Mouse (Mus musculus) kidney, postnatal 25 days (tissue): ENCODE measurements around the gene Gstm5.

ENCODE experiments used
- DNase-seq, 2 experiments: peaks; one replicate each; pipeline ENCODE4 v3.0.0; 2021; ENCODE audit warnings: mixed read lengths in 2 of 2

Gene Gstm5

DNA sequence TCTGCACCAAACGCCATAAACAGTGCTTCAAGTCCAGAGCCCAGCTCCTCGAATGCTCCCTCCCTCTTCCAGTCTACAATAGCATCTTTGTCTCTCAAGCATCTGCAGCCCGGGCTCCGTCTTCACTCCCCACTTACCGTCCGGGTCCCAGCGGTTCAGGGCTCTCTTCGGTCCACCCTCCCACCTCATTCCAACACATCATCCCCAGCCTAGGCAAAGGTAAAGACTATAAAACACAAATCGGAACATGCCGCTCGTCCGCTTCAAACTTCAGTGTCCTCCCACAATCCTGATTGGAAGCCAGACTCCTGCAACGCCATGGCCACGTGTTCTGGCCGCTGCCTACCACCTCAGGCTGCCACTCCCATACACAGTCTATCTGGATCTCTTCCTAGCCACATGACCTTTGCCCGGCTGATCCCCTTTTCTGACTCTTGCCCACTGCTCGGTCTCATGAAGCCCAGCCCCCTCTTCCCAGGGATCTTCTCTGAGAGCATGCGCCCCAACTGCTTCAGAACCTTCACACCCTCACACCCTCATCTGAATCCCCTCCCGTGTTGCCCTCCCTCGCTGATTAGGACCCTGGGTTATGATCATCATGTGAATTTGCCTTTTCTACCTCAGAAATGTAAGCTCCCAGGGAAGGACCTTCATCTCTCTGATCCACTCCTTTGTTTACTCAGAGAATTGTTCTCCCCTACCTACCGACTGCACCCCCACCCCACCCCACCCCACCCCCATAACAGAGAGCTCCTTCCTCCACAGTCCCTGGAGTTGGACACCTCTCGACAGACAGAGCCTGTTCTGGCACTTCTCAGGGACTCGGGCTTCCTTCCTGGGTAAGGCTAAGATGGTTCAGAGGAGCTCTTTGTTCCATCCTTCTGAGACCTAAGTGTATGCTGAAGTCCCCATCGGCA, 22.0 kb upstream of the Gstm5 start:
- DNase-seq, result peak; percentile 69 to 87

DNA sequence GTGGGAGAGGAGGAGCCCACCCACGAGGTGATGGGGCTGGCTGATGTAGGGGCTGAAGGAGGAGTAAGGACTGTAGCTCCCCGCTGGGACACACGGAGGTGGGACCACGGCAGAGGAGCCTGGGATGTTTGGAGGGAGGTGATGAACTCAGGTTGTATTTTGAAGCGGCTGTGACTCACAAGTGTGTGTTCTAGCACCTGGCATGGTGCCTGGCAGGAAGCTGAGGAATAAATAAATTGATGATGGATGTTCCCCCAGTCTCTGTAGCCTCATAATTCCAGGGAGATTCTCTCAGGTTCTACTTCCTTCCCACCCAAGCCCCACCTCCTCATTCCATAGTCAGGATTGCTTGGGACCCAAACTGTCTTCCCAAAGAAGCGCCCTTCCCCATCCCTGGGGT, 20.4 kb upstream of the Gstm5 start:
- DNase-seq, result no peak

DNA sequence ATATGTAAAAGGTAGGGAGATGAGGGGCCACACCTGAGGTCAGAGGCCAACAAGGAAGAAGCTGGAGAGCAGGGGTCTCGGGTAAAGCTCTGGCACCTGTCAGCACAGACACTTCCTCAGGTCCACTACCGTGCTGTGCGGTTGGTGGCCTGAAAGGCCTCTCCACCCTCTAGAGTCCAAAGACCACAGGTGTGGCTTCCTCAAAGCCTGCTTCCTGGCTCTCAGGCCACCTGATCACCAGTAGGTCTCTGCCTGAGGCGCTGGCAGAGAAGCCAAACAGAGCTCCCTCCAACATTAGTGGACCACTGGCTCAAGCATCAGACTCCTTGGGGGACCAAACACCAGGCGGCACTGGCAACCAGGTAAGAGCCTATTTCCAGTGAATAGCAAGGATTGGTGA, 18.6 kb upstream of the Gstm5 start, which contains the start of gene Eps8l3:
Gene Eps8l3, plus strand, starts transcription at position 225 of the 400 bp plus-strand sequence.
- no peak for DNase-seq

DNA sequence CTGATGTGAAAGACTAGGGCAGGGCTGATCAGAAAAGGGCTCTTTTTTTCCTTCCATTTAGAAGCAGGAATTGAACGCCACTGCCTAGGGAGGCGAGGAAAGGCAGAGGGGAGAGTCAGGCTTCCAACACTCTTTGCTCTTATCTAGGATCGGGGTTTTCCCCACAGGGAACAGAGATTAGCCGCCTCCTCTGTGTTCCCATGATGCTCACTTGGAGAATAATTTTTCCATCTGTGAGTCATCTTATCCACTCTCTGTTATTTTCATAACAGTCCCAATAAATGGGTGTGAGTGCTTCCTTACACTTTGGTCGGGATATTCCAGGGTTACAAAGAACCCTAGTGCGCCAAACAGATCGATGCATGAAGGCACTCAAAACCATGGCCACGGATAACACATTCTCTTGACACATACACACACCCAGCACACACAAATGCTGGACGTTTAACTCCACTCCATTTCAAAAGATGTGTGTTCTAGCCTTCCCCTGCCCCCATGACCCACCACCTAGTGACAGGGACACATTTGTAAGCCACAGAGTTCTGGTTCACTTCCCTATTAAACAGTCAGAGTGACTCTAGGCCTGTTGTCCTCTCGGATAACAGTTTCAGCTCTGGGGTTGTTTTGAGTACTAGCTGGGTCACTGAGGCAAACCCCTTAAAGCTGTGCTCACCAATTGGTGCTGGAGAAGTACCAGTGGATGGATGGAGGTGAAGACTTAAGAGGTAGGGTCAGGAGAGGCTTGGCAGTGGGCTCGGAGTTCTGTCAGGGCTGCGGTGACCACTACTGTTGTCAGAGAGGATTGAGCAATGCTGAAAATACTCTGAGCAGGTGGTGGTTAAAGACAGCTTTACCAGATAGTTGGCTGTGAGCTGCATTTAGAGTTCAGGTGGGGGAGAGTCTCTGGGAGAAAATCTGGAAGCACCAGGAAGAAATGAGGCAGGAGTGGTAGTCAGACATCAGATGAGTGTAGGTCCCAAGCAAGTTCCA, 17.6 kb upstream of the Gstm5 start:
- no peak for DNase-seq

DNA sequence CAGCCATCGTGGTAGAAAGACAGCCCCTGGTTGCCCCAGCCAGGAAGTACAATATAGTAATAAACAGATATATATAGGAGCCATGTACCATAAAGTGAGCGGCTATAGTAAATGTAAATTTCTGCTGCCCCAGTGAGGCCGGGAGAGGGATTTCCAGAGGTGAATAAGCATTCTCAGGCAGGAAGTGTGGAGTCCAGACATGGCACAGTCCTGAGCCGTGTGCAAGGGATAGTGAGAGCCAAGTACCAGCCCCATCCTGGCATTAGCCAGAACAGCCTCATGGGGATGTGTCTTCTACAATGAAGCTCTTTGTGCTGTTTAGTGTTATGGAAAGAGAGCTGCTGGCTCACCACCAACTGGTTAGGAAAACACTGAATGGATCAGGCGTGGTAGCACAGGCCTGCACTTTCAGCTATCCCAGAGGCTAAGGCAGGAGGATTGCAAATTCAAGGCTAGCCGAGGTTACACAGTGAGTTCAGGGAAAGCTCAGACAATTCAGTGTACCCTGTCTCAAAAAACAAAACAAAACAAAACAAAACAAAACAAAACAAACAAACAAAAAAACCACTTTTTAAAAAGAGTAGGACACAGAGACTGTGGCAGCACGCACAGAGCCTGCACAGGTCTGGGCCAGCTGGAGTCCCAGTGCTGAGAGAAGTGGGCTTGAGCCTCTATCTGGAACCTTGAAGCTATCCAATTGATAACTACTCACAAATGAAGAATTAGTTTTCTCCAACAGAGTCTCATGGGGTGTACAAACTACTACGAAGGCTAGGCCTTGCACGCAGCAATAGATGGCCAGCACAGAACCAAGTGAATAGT, 7.7 kb upstream of the Gstm5 start:
- no peak for DNase-seq

DNA sequence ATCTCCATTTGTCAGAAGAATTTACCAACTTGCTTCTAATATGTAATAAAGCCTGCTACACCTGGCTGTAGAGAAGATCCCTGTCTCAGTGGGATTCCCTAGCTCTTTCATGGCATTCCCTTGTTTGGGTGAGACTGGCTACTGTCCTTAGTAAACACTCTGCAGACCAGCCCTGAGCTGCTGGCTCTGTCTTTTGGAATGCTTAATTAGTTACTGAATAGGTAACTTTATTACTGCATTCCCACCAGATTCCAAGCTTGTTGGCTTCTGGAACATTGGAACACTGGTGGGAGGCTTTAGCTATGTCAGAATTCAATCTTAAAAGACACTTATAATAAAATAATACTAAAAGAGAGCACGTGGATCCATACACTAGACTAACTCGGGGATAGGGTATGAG, 6.4 kb upstream of the Gstm5 start:
- DNase-seq, result peak in 1 of 2 experiments; percentile 19

DNA sequence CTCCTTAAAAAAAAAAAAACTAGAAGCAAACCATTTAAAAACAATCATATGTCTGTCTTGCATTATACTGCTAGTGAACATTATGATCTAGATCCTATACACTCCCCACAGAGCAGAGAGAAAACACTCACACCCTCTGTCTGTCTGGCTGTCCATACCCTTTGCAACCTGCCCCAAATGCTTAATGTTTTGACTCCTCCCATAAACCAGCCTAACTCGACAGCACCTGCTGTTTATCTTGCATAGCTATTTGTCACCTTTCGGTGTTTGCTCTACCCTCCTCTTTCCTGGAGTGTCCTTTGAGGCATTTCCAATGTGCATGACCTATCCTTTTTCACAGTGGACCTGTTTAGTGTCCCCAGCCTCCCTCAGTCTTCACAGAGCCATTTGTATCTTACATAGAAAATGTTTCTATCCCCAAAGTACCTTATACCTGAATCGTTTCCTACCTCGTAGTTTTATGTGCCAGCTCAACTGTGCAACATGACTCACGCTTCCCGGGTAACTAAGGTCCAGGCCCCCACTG, 364 bp upstream of the Gstm5 start:
- DNase-seq, result no peak

DNA sequence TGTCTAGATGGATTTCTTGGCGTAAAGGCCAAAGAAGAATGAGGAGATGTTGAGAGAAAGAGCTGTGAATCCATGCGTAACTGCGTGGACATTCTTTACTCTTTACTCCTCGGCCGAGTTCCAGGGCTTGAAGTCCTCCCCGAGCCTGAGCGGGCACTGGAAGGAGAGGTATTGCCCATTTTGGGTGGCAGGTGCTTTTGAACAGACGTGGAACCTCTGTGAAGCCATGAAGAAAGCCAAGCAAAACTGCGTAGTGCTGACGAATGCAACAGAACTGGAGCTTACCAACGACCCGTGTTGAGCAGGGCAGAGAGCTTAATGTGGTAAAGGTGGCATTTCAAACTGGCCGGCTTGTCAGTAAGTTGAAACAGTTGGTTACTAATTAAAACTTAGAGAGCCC, 3.1 kb downstream of the Gstm5 start:
- DNase-seq, result peak; percentile 62 to 77

DNA sequence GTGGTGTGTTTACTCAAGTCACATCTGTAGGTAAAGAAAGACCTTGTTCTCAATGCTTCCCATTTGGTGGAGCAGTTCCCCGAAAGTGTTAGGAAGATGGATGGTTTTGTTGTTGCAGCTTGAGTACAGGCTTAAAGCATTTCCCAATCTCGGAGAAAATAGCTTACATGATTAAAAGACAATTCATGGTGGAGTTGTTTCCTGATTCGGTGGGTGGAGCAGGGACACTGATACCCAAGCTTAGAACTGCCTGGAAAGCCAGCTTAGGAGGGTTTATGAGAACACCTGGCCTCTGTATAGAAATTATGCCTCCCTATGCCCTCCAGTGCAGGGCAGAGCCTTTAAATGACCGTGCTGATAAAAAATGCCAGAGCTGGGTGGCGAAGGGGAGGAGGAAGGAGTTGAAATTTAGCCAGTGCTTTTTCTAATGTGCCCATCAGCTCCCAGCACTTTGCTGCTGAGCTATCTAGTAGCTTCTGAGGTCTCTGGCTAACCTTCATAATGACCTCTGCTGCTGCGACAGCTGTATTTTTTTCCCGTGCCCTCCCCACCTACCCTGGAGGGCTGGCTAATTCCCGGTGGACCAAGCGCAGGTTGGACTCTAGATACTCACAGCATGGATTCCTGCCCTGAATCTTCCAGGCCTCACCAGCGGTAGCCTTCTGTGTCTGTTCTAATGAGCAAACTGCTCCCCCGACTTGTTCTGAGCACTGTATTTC, 5.5 kb downstream of the Gstm5 start:
- DNase-seq, result peak; percentile 33 to 73

DNA sequence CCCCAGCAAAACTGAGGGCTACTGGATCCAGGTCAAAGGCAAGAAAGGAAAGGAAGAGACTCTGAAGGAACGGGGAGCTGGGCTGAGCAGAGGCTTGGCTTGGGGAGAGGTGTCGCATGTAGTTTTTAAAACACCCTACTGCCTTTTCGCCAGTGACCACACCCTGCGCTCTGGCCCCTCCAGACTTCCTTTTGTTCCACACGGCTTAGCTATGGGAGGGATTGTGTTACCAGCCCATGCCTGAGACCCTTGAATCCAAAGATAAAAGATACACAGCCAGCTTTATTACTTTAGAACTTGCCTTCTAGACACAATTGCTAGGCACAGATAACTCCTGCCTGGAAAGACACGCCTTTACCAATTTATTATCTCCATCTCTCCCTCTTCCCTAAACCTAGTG, 10.3 kb downstream of the Gstm5 start:
- DNase-seq, result no peak

DNA sequence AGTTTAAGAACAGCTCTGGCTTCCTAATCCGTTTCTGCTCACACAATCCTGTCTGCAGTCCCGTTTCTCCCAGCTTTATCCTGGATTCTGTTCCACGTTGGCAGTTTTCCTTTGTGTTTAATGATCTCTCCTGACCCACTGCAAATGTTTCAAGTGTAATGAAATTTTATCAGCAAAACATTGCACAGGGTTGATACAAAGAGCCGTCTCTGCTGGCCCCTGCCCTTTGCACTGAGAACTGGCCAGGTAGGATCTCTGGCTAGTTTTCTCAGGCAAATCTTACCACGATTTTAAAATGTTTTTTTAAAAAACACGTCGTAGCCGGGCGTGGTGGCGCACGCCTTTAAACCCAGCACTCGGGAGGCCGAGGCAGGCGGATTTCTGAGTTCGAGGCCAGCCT, 21.1 kb downstream of the Gstm5 start:
- DNase-seq, result no peak

DNA sequence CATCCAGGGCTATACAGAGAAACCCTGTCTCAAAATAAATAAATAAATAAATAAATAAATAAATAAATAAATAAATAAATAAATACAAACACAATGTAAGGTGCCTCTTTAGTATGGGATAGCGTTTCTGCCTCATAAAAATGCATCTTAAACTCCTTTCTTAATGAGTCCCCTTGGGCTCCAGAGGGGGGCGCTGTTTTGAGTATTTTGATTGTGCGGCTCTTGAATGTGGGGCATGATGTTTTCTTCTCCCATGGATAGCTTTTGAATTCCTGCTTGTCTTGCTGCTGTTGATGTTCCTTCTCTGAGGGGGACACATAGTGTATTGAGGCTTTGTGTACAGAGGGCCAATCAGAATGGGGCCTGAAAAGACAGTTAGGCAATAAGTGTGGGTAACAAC, 21.5 kb downstream of the Gstm5 start:
- no peak for DNase-seq

DNA sequence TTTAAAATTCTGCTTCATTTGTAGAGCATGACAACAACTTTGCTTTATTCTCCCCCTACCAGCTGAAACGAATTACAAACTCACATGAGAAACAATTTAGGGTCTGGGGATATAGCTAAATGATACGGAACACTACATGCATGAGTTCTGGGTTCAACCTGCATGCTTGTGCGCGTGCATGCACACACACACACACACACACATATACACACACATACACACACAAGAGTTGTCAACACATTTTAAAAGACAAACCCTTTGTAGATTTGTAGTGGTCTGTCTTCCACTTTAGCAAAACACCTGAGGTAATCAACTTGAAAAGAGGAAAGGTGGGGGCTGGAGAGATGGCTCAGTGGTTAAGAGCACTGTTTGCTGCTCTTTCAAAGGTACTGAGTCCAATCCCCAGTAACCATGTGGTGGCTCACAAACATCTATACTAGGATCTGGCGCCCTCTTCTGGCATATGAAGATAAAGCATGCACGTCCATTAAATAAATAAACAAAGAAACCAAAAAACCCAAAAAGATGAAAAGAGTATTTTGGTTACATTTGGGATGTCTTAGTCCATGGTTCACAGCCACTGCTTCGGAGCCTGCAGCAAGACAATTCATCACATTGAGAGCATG, 22.3 kb downstream of the Gstm5 start:
- DNase-seq, result peak in 1 of 2 experiments; percentile 84

DNA sequence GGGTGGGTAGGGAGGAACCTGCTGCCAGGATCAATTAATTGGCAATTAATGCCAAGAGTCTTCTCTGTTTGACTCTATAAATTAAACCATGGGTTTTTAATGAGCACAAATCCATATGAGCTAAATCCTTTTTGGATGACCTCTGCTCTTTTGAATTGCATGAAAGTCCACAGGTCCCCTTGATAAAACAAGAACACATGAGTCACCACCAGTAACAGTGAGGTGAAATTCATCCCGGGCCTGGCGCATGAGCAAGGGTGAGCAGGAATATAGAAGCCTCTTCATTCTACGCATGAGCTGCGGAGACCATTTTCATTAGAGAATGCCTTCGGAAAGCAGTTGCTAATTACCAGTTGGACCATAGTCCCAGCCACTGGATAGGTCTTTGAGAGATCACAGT, 24.7 kb downstream of the Gstm5 start:
- no peak for DNase-seq

DNA sequence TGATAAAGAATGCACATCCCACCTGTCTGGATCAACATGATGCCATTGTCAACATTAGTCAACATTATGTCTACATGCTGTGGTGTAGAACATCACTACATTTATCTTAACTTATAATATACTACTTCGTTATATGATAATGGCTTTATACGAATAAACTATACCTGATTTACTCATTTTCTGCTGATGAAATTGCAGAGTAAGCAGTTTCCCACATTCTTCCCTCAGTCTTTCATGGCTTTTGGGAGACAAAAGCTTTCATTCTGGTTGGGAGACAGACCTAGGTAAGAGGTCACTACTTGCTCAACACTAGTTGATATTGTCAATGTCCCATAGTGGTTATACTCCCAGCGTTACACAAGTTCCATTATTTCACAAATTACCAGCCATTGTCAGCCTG, 29.7 kb downstream of the Gstm5 start:
- DNase-seq, result no peak

DNA sequence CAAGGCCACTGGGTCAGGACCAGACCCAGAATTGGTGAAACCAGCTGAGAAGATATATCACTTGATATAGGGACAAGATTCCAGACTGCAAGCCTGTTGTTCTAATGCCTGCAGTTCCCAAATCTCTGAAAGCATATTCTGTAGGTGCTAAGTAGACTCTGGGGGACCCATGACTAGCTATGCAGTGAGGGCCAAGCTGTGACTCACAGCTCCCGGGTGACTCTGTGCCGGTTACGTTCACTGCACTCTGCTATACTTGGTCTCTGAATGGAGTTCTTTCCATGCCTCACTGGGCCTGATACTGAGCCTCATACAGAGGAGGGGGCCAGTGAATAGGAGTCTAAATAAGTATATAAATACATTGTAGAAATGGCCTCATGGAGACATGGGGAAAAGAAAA, 32.2 kb downstream of the Gstm5 start:
- no peak for DNase-seq

DNA sequence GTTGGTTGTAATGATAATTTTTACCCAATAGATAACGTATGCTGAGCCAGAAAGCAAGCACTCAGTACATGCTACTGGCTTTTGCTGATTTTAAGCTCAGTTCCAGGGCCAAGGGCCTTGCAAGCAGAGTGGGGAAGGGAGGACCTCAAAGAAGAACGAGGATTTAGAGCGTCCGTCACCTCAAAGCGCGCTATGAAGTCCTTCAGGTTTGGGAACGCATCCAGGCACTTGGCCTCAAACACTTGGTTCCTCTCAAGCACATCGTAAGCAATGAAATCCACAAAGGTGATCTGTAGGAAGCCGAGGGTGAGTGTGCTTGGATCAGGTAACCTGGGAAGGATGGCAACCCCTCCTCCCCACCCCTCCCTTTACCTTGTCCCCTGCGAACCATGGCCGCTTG, 33.1 kb downstream of the Gstm5 start:
- no peak for DNase-seq

DNA sequence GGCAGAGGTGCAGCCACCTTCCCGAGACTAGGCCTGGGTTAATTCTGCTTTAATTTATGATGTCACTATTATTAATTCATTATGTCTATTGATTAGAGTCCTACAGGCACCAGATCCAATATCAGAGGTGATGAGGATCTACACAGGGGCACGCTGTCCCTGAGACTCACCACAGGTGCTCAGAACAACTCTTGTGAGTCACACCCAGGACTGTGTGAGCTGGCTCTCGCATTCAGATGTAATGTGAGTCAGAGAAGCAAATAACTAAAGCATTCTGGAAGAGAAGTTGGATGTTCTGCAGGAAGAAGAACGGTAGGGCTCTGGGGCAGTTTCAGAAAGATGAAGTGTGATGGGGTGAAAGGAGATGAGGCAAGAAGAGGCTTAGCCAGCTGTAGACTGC, 33.6 kb downstream of the Gstm5 start:
- DNase-seq, result no peak

DNA sequence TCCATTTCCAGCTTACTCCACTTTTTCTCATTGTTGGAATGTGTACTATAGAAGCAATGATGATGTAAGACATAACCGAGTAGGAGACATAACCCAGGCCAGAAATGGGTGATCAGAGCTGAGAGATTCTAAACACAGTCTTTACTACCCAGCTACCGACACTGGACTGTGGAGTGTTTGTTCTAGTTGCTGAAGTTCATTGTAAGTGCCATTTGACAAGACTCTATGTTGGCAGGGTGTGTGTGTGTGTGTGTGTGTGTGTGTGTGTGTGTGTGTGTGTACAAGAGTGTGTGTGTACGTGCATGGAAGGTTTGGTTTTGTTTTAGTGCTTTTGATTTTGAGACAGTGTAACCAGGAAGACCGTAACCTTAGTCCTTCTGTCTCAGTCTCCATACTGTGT, 34.1 kb downstream of the Gstm5 start:
- DNase-seq, result no peak

DNA sequence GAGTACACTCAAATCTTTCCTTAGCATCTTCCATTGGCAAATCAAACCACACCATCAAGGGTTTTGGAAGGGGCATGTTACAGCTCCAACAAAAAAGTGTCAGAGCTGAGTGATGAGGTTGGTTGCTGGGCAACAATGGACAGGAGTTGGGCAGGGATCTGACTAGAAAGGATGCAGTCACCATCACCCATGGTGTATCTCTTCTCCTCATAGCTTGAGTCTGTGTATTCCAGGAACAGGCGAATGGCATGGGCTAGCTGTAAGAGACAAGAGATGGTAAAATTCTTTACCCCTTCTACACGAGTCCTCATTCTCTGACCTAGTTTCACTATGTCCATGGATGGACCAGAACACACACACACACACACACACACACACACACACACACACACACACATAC, 35.5 kb downstream of the Gstm5 start:
- DNase-seq, result no peak

DNA sequence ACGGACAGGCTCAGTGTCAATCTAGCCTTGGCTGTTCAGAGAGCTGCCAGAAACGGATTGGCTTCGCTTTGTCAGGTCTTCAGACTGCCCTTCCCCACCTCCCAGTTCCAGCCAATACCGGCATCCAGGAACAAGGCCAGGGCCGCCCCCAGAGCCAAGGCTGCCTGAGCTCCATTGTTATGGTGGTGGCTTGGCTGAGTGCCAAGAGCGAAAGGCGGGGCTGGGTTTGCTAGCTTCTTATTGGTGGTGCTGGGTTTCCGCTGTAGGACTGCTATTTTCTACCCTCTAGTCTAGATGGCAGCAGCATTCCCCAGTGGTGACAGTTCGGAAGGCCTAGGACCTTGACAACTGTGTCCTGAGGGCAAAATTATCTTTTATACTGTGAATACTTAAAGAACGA, 36.0 kb downstream of the Gstm5 start, which contains the start of gene Gstm7:
Gene Gstm7, minus strand, starts transcription at position 148 of the 400 bp plus-strand sequence.
- peak; percentile 99 for DNase-seq
